ENCODE assay signal across 20 mouse cellular contexts in genomic region chr16:8565539-8565938, GRCm38 (mm10). TPM values are rescaled to one million over a fixed set of nuclear protein-coding genes. Genes with fewer than 3 reads are reported as not detected.
DNase-seq lines count a peak whose midpoint lies in the region; ATAC-seq and TF ChIP-seq lines count a peak whose summit lies in the region.
"Had no signal": no experiment of that assay in that cellular context is flagged by ENCODE, and none has a peak within 500 bp of the region (broad histone marks: within the 10 kb centered on the region; RNA-seq: fewer than 3 reads in every experiment).

No protein-coding gene starts in this region.

- H3K9ac ChIP-seq in liver, adult 2 months (ENCODE audit: low read depth, low read length) = no peak overlapping the region
- H3K9ac ChIP-seq in liver, embryonic 11.5 days (ENCODE audit: low read depth, low read length) = no peak overlapping the region
- no peak overlapping the region for H3K9ac ChIP-seq in forebrain, embryonic 14.5 days (ENCODE audit: low read length)
- no peak overlapping the region for H3K9ac ChIP-seq in intestine, embryonic 14.5 days (ENCODE audit: low read length)
- H3K9ac ChIP-seq in neural tube, embryonic 12.5 days = no peak overlapping the region
- H3K9ac ChIP-seq in heart, adult 2 months (ENCODE audit: low read depth, low read length) = no peak overlapping the region
- H3K9ac ChIP-seq: embryonic facial prominence, embryonic 12.5 days; liver, embryonic 12.5 days had no signal

- no peak overlapping the region for H3K4me3 ChIP-seq in liver, adult 2 months (ENCODE audit: insufficient read depth, low read depth, low read length)
- no peak overlapping the region for H3K4me3 ChIP-seq in liver, embryonic 11.5 days (ENCODE audit: low read depth, low read length)
- H3K4me3 ChIP-seq in forebrain, embryonic 14.5 days (ENCODE audit: low read depth, low read length) = no peak overlapping the region
- no peak overlapping the region for H3K4me3 ChIP-seq in intestine, embryonic 14.5 days (ENCODE audit: low read depth, low read length)
- no peak overlapping the region for H3K4me3 ChIP-seq in neural tube, embryonic 12.5 days
- no peak overlapping the region for H3K4me3 ChIP-seq in heart, adult 2 months
- H3K4me3 ChIP-seq: embryonic facial prominence, embryonic 12.5 days; gastrocnemius, adult 2 months; liver, embryonic 12.5 days had no signal

- intact Hi-C loops in heart, adult 2 months (cut with DNase I) = no loop called here

- no peak overlapping the region for H3K4me2 ChIP-seq in liver, embryonic 11.5 days
- no peak overlapping the region for H3K4me2 ChIP-seq in forebrain, embryonic 14.5 days (ENCODE audit: low read length)
- H3K4me2 ChIP-seq in intestine, embryonic 14.5 days (ENCODE audit: low read length) = no peak overlapping the region
- no peak overlapping the region for H3K4me2 ChIP-seq in neural tube, embryonic 12.5 days (replicated peaks)
- H3K4me2 ChIP-seq: embryonic facial prominence, embryonic 12.5 days; liver, embryonic 12.5 days had no signal

- H3K4me1 ChIP-seq in liver, adult 2 months (ENCODE audit: control insufficient read depth, insufficient read depth, low read length) = peaks cover 46% of the 10 kb centered on the region
- H3K4me1 ChIP-seq in liver, embryonic 11.5 days (replicated peaks; ENCODE audit: control insufficient read depth, insufficient read depth, low read length) = peaks cover 8% of the 10 kb centered on the region
- H3K4me1 ChIP-seq in forebrain, embryonic 14.5 days (ENCODE audit: control insufficient read depth, insufficient read depth, low read length) = peaks cover 12% of the 10 kb centered on the region
- H3K4me1 ChIP-seq in intestine, embryonic 14.5 days (replicated peaks; ENCODE audit: control insufficient read depth, insufficient read depth, low read length) = peaks cover 10% of the 10 kb centered on the region
- H3K4me1 ChIP-seq in neural tube, embryonic 12.5 days = peaks cover 35% of the 10 kb centered on the region
- H3K4me1 ChIP-seq in heart, adult 2 months (ENCODE audit: control insufficient read depth, insufficient read depth, low read length) = no peaks in the 10 kb centered on the region
- H3K4me1 ChIP-seq: embryonic facial prominence, embryonic 12.5 days had no signal

- H3K27ac ChIP-seq in liver, adult 2 months (replicated peaks; ENCODE audit: insufficient read depth, low read depth, low read length) = peak overlapping the region; percentile 35
- no peak overlapping the region; the same call in 1 of the 2 replicates for H3K27ac ChIP-seq in liver, embryonic 11.5 days (ENCODE audit: low read depth, low read length)
- peak overlapping the region; percentile 35; the same call in 1 of the 2 replicates for H3K27ac ChIP-seq in forebrain, embryonic 14.5 days (ENCODE audit: low read depth, low read length)
- H3K27ac ChIP-seq in intestine, embryonic 14.5 days (ENCODE audit: low read depth) = peak overlapping the region; percentile 65
- peak overlapping the region; percentile 57; the same call in 1 of the 2 replicates for H3K27ac ChIP-seq in neural tube, embryonic 12.5 days
- H3K27ac ChIP-seq in heart, adult 2 months = no peak overlapping the region
- H3K27ac ChIP-seq: embryonic facial prominence, embryonic 12.5 days; gastrocnemius, adult 2 months; liver, embryonic 12.5 days had no signal

- no peak for DNase-seq in liver, adult 2 months (ENCODE audit: extremely low read depth, low read depth, low spot score)
- no peak for DNase-seq in liver, embryonic 11.5 days (ENCODE audit: low spot score)
- DNase-seq in forebrain, embryonic 14.5 days (ENCODE audit: low spot score) = no peak
- peak; percentile 49 for DNase-seq in intestine, embryonic 14.5 days (ENCODE audit: low spot score)
- no peak for DNase-seq in thymus, postnatal 36 days
- no peak for DNase-seq in thymus, postnatal 25 days
- DNase-seq in heart, adult 2 months = no peak
- DNase-seq: B cell, adult 2 months; cerebellum, adult 11 months; cerebellum, postnatal 36 days; gastrocnemius, adult 2 months; heart, postnatal 10 days; kidney, postnatal 10 days; right cerebral cortex, postnatal 4 days had no signal

- H3K36me3 ChIP-seq in liver, adult 2 months (ENCODE audit: control insufficient read depth, insufficient read depth, low read length) = no peaks in the 10 kb centered on the region
- H3K36me3 ChIP-seq in liver, embryonic 11.5 days (ENCODE audit: control insufficient read depth, insufficient read depth, low read length) = no peaks in the 10 kb centered on the region
- no peaks in the 10 kb centered on the region for H3K36me3 ChIP-seq in forebrain, embryonic 14.5 days (ENCODE audit: control insufficient read depth, insufficient read depth, low read length)
- H3K36me3 ChIP-seq in intestine, embryonic 14.5 days (ENCODE audit: control insufficient read depth, insufficient read depth, low read length) = no peaks in the 10 kb centered on the region
- H3K36me3 ChIP-seq in neural tube, embryonic 12.5 days = no peaks in the 10 kb centered on the region
- H3K36me3 ChIP-seq in heart, adult 2 months (ENCODE audit: control insufficient read depth, insufficient read depth, low read length) = no peaks in the 10 kb centered on the region
- H3K36me3 ChIP-seq: embryonic facial prominence, embryonic 12.5 days; liver, embryonic 12.5 days had no signal

- TF ChIP-seq POLR2A in liver, adult 2 months (IDR thresholded peaks at IDR 0.05; ENCODE audit: extremely low read depth, insufficient read depth, low read length) = no peak
- TF ChIP-seq POLR2A in heart, adult 2 months (IDR thresholded peaks at IDR 0.05; ENCODE audit: insufficient read depth, low read depth, low read length) = no peak

- no peaks in the 10 kb centered on the region for H3K9me3 ChIP-seq in liver, embryonic 11.5 days (ENCODE audit: control insufficient read depth, low read length)
- no peaks in the 10 kb centered on the region for H3K9me3 ChIP-seq in forebrain, embryonic 14.5 days (replicated peaks; ENCODE audit: control insufficient read depth, low read length)
- no peaks in the 10 kb centered on the region for H3K9me3 ChIP-seq in intestine, embryonic 14.5 days (ENCODE audit: control insufficient read depth, low read length)
- no peaks in the 10 kb centered on the region for H3K9me3 ChIP-seq in neural tube, embryonic 12.5 days
- H3K9me3 ChIP-seq: embryonic facial prominence, embryonic 12.5 days; liver, embryonic 12.5 days had no signal

- no peak for ATAC-seq in liver, embryonic 11.5 days (replicated peaks; ENCODE audit: low FRiP score)
- ATAC-seq in forebrain, embryonic 14.5 days = no peak
- ATAC-seq in intestine, embryonic 14.5 days (replicated peaks; ENCODE audit: low FRiP score, low TSS enrichment, low read depth) = peak; percentile 24
- 0 out of 2 replicates have a peak, but pooled peaks have one; percentile 11 for ATAC-seq in neural tube, embryonic 12.5 days (ENCODE audit: low FRiP score, low read depth)
- ATAC-seq: inflammation-experienced regulatory T-cells, adult 6 months; liver, embryonic 12.5 days; lung, postnatal 0 days; Patski had no signal

- no peaks in the 10 kb centered on the region for H3K27me3 ChIP-seq in liver, adult 2 months (ENCODE audit: control insufficient read depth, insufficient read depth, low read length)
- no peaks in the 10 kb centered on the region for H3K27me3 ChIP-seq in liver, embryonic 11.5 days (replicated peaks; ENCODE audit: control insufficient read depth, insufficient read depth, low read length)
- H3K27me3 ChIP-seq in forebrain, embryonic 14.5 days (replicated peaks; ENCODE audit: control insufficient read depth, insufficient read depth, low read length) = no peaks in the 10 kb centered on the region
- H3K27me3 ChIP-seq in intestine, embryonic 14.5 days (replicated peaks; ENCODE audit: control insufficient read depth, insufficient read depth, low read length) = no peaks in the 10 kb centered on the region
- H3K27me3 ChIP-seq in neural tube, embryonic 12.5 days (replicated peaks) = no peaks in the 10 kb centered on the region
- no peaks in the 10 kb centered on the region for H3K27me3 ChIP-seq in heart, adult 2 months (ENCODE audit: control insufficient read depth, insufficient read depth, low read length)
- H3K27me3 ChIP-seq: embryonic facial prominence, embryonic 12.5 days; Patski had no signal

- peaks cover 5% of the 10 kb centered on the region; the same call in 1 of the 2 replicates for H3K79me2 ChIP-seq in liver, adult 2 months (ENCODE audit: control insufficient read depth, insufficient read depth, low read length)
- H3K79me2 ChIP-seq in heart, adult 2 months (replicated peaks; ENCODE audit: control insufficient read depth, insufficient read depth, low read length) = no peaks in the 10 kb centered on the region

- no peak for TF ChIP-seq CTCF in liver, adult 2 months (IDR thresholded peaks at IDR 0.05; ENCODE audit: low read depth, low read length)
- no peak for TF ChIP-seq CTCF in heart, adult 2 months (IDR thresholded peaks at IDR 0.05)

- 69% methylated on average over 2 of the region's 2 CpGs for WGBS in liver, adult 2 months
- WGBS in liver, embryonic 11.5 days = 66% methylated on average over 2 of the region's 2 CpGs
- WGBS in forebrain, embryonic 14.5 days = 92% methylated on average over 2 of the region's 2 CpGs
- 72% methylated on average over 2 of the region's 2 CpGs for WGBS in intestine, embryonic 14.5 days
- 83% methylated on average over 2 of the region's 2 CpGs for WGBS in neural tube, embryonic 12.5 days
- WGBS in heart, adult 2 months = 86% methylated on average over 2 of the region's 2 CpGs

- TF ChIP-seq EP300 in heart, adult 2 months (IDR thresholded peaks at IDR 0.05; ENCODE audit: insufficient read depth, low read depth, low read length) = no peak

RNA-seq across cellular contexts. Expression of gene Abat, which starts 52.3 kb away (rescaled TPM):
- 150 and 169 TPM in 2 replicates for total RNA-seq in liver, adult 2 months (2014; rRNA removed)
- polyA plus RNA-seq in liver, adult 2 months (2012; rRNA removed) = 168 and 227 TPM in 2 replicates
- 25.6 and 29.2 TPM in 2 replicates for polyA plus RNA-seq in liver, embryonic 11.5 days (2014; fragmentation: Nextera tagmentation; extraction: Ambion mirVana)
- polyA plus RNA-seq in forebrain, embryonic 14.5 days (2014; fragmentation: Nextera tagmentation; extraction: Ambion mirVana) = 34.9 and 36.0 TPM in 2 replicates
- 38.7 and 41.6 TPM in 2 replicates for polyA plus RNA-seq in intestine, embryonic 14.5 days (2014; fragmentation: Nextera tagmentation; extraction: Ambion mirVana)
- 105 and 112 TPM in 2 replicates for polyA plus RNA-seq in neural tube, embryonic 12.5 days (2016; fragmentation: Nextera tagmentation; extraction: Ambion mirVana)
- 1 to 10 TPM; 5.7 to 6.9 TPM for total RNA-seq in heart, adult 2 months (2021)
- polyA plus RNA-seq in heart, adult 2 months (2012; rRNA removed) = 11.5 and 16.6 TPM in 2 replicates

Comparison
In these comparisons a context has a peak if more than half of its experiments do, and no peak if none do; other contexts are left out.
1. H3K27ac ChIP-seq: peak in liver, adult 2 months (single experiment), forebrain, embryonic 14.5 days (single experiment), intestine, embryonic 14.5 days (single experiment) and neural tube, embryonic 12.5 days (single experiment); none in liver, embryonic 11.5 days (single experiment) and heart, adult 2 months (single experiment).
2. ATAC-seq: peak in intestine, embryonic 14.5 days (single experiment) and neural tube, embryonic 12.5 days (single experiment); none in liver, embryonic 11.5 days (single experiment) and forebrain, embryonic 14.5 days (single experiment).